Mouse (Mus musculus) brain, adult 2 months (tissue): Measurements from ENCODE around the gene Olfr896-ps1.

Experiments
- DNase-seq: peaks from one replicate; pipeline ENCODE4 v3.0.0; 2011; ENCODE audit warnings: low read depth, low spot score

Olfr896-ps1 gene

GRCm38 (mm10) chr9:38290807-38291206 is at the start of gene Olfr896-ps1:
Olfr896-ps1 (plus strand) TSS chr9:38291107.
- no peak for DNase-seq

GRCm38 (mm10) chr9:38252474-38252873 is 38.4 kb upstream of the Olfr896-ps1 start, which contains the start of gene Olfr143:
Olfr143 (plus strand) TSS chr9:38252774.
- DNase-seq, result no peak

- DNase-seq, result no peak
Observed at GRCm38 (mm10) chr9:38267551-38267950, 23.4 kb upstream of the Olfr896-ps1 start, which contains the start of gene Olfr895. Olfr895 (plus strand) TSS chr9:38267851.

- DNase-seq, result peak; percentile 4
Observed at GRCm38 (mm10) chr9:38328760-38329159, 37.9 kb downstream of the Olfr896-ps1 start, which contains the start of gene Olfr25. Olfr25 (plus strand) TSS chr9:38329060.
